Mouse (Mus musculus) limb, embryonic 15.5 days (tissue): ENCODE results near the gene Rcn1. TPM values are rescaled to one million over a fixed set of nuclear protein-coding genes. Genes with fewer than 3 reads are reported as not detected.

Source experiments
- ATAC-seq: fragments of 200-750 bp; cut with Nextera tagmentation; 2 replicates; pipeline ENCODE4 v1.8.0; 2017; ENCODE audit warnings: low read depth, moderate TSS enrichment; ENCODE audit not compliant: insufficient number of reproducible peaks, low FRiP score, low TSS enrichment
- H3K27ac ChIP-seq: fragments of 300-500 bp; sonication (generic); 2 replicates; pipeline ENCODE4 v1.5.1; 2015; ENCODE audit warnings: moderate library complexity, mild to moderate bottlenecking, inconsistent platforms
- H3K27me3 ChIP-seq: fragments of 300-500 bp; sonication (generic); 2 replicates; pipeline ENCODE4 v1.6.1; 2015; ENCODE audit warnings: inconsistent platforms
- H3K36me3 ChIP-seq: fragments of 300-500 bp; sonication (generic); 2 replicates; pipeline ENCODE4 v1.6.1; 2015; ENCODE audit warnings: inconsistent platforms
- H3K4me1 ChIP-seq: fragments of 300-500 bp; sonication (generic); 2 replicates; pipeline ENCODE4 v1.6.1; 2015; ENCODE audit warnings: inconsistent platforms
- H3K4me2 ChIP-seq: fragments of 300-500 bp; sonication (generic); 2 replicates; pipeline ENCODE4 v1.6.1; 2015; ENCODE audit warnings: mild to moderate bottlenecking, inconsistent platforms
- H3K4me3 ChIP-seq: fragments of 300-500 bp; sonication (generic); 2 replicates; pipeline ENCODE4 v1.5.1; 2015; ENCODE audit warnings: mild to moderate bottlenecking, inconsistent platforms
- H3K9ac ChIP-seq: fragments of 300-500 bp; sonication (generic); 2 replicates; pipeline ENCODE4 v1.6.1; 2015; ENCODE audit warnings: inconsistent platforms
- H3K9me3 ChIP-seq: fragments of 300-500 bp; sonication (generic); 2 replicates; pipeline ENCODE4 v1.6.1; 2016; ENCODE audit warnings: inconsistent platforms
- WGBS: fragments of 180-500 bp; shearing (Covaris S2); methylation state at CpG from one replicate; pipeline ENCODE4 v1.1.7; 2015; 5-methylcytosine and 5-hydroxymethylcytosine counted together
- polyA plus RNA-seq: library from polyadenylated mRNA; unstranded; fragments of >200 nt; fragmentation: Nextera tagmentation; extraction: Ambion mirVana; gene quantifications from 2 replicates; pipeline ENCODE4 v1.2.1, GENCODE M21; 2015

Rcn1 gene
- polyA plus RNA-seq, 1 experiment from 2014 or later, result 296 TPM

GRCm38 (mm10) chr2:105391414-105391784 lies 7.7 kb downstream of the Rcn1 start:
- H3K27me3 ChIP-seq, result no peaks in the 10 kb centered on the region
- H3K4me1 ChIP-seq, result peaks cover 10% of the 10 kb centered on the region
- no peak overlapping the region for H3K4me3 ChIP-seq
- peaks cover 81% of the 10 kb centered on the region for H3K36me3 ChIP-seq
- ATAC-seq, result no peak
- no peak overlapping the region for H3K27ac ChIP-seq
- 95% methylated on average over 4 of the region's 4 CpGs for WGBS
- no peak overlapping the region for H3K9ac ChIP-seq
- H3K4me2 ChIP-seq, result no peak overlapping the region
- no peaks in the 10 kb centered on the region for H3K9me3 ChIP-seq

- Histone ChIP-seq H3K36me3 (peaks cover 87% of the 10 kb centered on the region), H3K9me3 (no peaks in the 10 kb centered on the region), H3K4me1 (peaks cover 5% of the 10 kb centered on the region; the same call in 1 of the 2 replicates), H3K27ac (no peak overlapping the region), H3K27me3 (no peaks in the 10 kb centered on the region), H3K4me2 (no peak overlapping the region), H3K4me3 (no peak overlapping the region), H3K9ac (no peak overlapping the region)
- no peak for ATAC-seq
- 83% methylated on average over 6 of the region's 6 CpGs for WGBS
Measured at GRCm38 (mm10) chr2:105390653-105391413, 8.3 kb downstream of the Rcn1 start.

GRCm38 (mm10) chr2:105389007-105389890 lies 9.9 kb downstream of the Rcn1 start:
- no peak for ATAC-seq
- 87% methylated on average over 17 of the region's 17 CpGs for WGBS
- H3K4me3 ChIP-seq, result no peak overlapping the region
- H3K9me3 ChIP-seq, result no peaks in the 10 kb centered on the region
- no peak overlapping the region for H3K4me2 ChIP-seq
- H3K9ac ChIP-seq, result no peak overlapping the region
- H3K4me1 ChIP-seq, result no peaks in the 10 kb centered on the region
- H3K36me3 ChIP-seq, result peaks cover 95% of the 10 kb centered on the region
- no peak overlapping the region for H3K27ac ChIP-seq
- H3K27me3 ChIP-seq, result no peaks in the 10 kb centered on the region

- 0 out of 2 replicates have a peak, but pooled peaks cover 4% of the 10 kb centered on the region for H3K4me1 ChIP-seq
- no peak for ATAC-seq
- no peak overlapping the region for H3K4me3 ChIP-seq
- WGBS, result 79% methylated on average over 4 of the region's 4 CpGs
- no peaks in the 10 kb centered on the region for H3K27me3 ChIP-seq
- no peaks in the 10 kb centered on the region for H3K9me3 ChIP-seq
- H3K9ac ChIP-seq, result no peak overlapping the region
- no peak overlapping the region for H3K27ac ChIP-seq
- H3K4me2 ChIP-seq, result no peak overlapping the region
- peaks cover 68% of the 10 kb centered on the region for H3K36me3 ChIP-seq
Measured at GRCm38 (mm10) chr2:105386418-105386817, 12.7 kb downstream of the Rcn1 start.

- WGBS, result 75% methylated on average over 3 of the region's 3 CpGs
- H3K9ac ChIP-seq, result no peak overlapping the region
- H3K4me2 ChIP-seq, result no peak overlapping the region
- ATAC-seq, result no peak
- 0 out of 2 replicates have a peak, but pooled peaks cover 4% of the 10 kb centered on the region for H3K4me1 ChIP-seq
- peaks cover 54% of the 10 kb centered on the region for H3K36me3 ChIP-seq
- H3K4me3 ChIP-seq, result no peak overlapping the region
- no peaks in the 10 kb centered on the region for H3K9me3 ChIP-seq
- H3K27ac ChIP-seq, result no peak overlapping the region
- no peaks in the 10 kb centered on the region for H3K27me3 ChIP-seq
Measured at GRCm38 (mm10) chr2:105384998-105385397, 14.1 kb downstream of the Rcn1 start.

- no peaks in the 10 kb centered on the region for H3K27me3 ChIP-seq
- H3K36me3 ChIP-seq, result peaks cover 37% of the 10 kb centered on the region
- no peak for ATAC-seq
- 0 out of 2 replicates have a peak overlapping the region, but pooled peaks have one; percentile 17 for H3K27ac ChIP-seq
- no peak overlapping the region for H3K9ac ChIP-seq
- no peak overlapping the region for H3K4me2 ChIP-seq
- WGBS, result 46% methylated on average over 8 of the region's 8 CpGs
- 0 out of 2 replicates have a peak, but pooled peaks cover 4% of the 10 kb centered on the region for H3K4me1 ChIP-seq
- no peaks in the 10 kb centered on the region for H3K9me3 ChIP-seq
- H3K4me3 ChIP-seq, result no peak overlapping the region
Measured at GRCm38 (mm10) chr2:105383063-105383462, 16.1 kb downstream of the Rcn1 start.

- Histone ChIP-seq H3K4me2 (no peak overlapping the region), H3K27ac (no peak overlapping the region), H3K36me3 (peaks cover 15% of the 10 kb centered on the region), H3K4me1 (0 out of 2 replicates have a peak, but pooled peaks cover 4% of the 10 kb centered on the region), H3K4me3 (no peak overlapping the region), H3K9me3 (no peaks in the 10 kb centered on the region), H3K9ac (no peak overlapping the region), H3K27me3 (no peaks in the 10 kb centered on the region)
- WGBS, result 76% methylated on average over 3 of the region's 3 CpGs
- ATAC-seq, result no peak
Measured at GRCm38 (mm10) chr2:105380757-105381319, 18.3 kb downstream of the Rcn1 start.

GRCm38 (mm10) chr2:105379682-105380081 lies 19.4 kb downstream of the Rcn1 start:
- peaks cover 3% of the 10 kb centered on the region; the same call in 1 of the 2 replicates for H3K36me3 ChIP-seq
- H3K9ac ChIP-seq, result no peak overlapping the region
- ATAC-seq, result no peak
- H3K4me1 ChIP-seq, result 0 out of 2 replicates have a peak, but pooled peaks cover 4% of the 10 kb centered on the region
- no peak overlapping the region for H3K4me3 ChIP-seq
- H3K4me2 ChIP-seq, result no peak overlapping the region
- H3K9me3 ChIP-seq, result no peaks in the 10 kb centered on the region
- no peaks in the 10 kb centered on the region for H3K27me3 ChIP-seq
- WGBS, result 77% methylated on average over 1 of the region's 1 CpGs
- H3K27ac ChIP-seq, result no peak overlapping the region

GRCm38 (mm10) chr2:105375705-105376104 lies 23.4 kb downstream of the Rcn1 start:
- H3K36me3 ChIP-seq, result no peaks in the 10 kb centered on the region
- H3K4me3 ChIP-seq, result no peak overlapping the region
- peaks cover 1% of the 10 kb centered on the region; the same call in 1 of the 2 replicates for H3K4me1 ChIP-seq
- no peak overlapping the region for H3K4me2 ChIP-seq
- no peak for ATAC-seq
- no peaks in the 10 kb centered on the region for H3K27me3 ChIP-seq
- WGBS, result 59% methylated on average over 4 of the region's 4 CpGs
- H3K9ac ChIP-seq, result no peak overlapping the region
- peak overlapping the region; percentile 74 for H3K27ac ChIP-seq
- no peaks in the 10 kb centered on the region for H3K9me3 ChIP-seq

GRCm38 (mm10) chr2:105375261-105375660 lies 23.9 kb downstream of the Rcn1 start:
- H3K9ac ChIP-seq, result no peak overlapping the region
- H3K36me3 ChIP-seq, result no peaks in the 10 kb centered on the region
- ATAC-seq, result no peak
- WGBS, result 80% methylated on average over 7 of the region's 7 CpGs
- H3K4me3 ChIP-seq, result no peak overlapping the region
- H3K4me2 ChIP-seq, result no peak overlapping the region
- no peaks in the 10 kb centered on the region for H3K9me3 ChIP-seq
- peak overlapping the region; percentile 61; the same call in 1 of the 2 replicates for H3K27ac ChIP-seq
- H3K4me1 ChIP-seq, result peaks cover 6% of the 10 kb centered on the region; the same call in 1 of the 2 replicates
- H3K27me3 ChIP-seq, result no peaks in the 10 kb centered on the region

GRCm38 (mm10) chr2:105373658-105374057 lies 25.5 kb downstream of the Rcn1 start:
- Histone ChIP-seq H3K4me3 (no peak overlapping the region), H3K9me3 (no peaks in the 10 kb centered on the region), H3K4me2 (no peak overlapping the region), H3K27me3 (no peaks in the 10 kb centered on the region), H3K9ac (no peak overlapping the region), H3K4me1 (peaks cover 7% of the 10 kb centered on the region; the same call in 1 of the 2 replicates), H3K27ac (peak overlapping the region; percentile 47; the same call in 1 of the 2 replicates), H3K36me3 (no peaks in the 10 kb centered on the region)
- 73% methylated on average over 11 of the region's 11 CpGs for WGBS
- no peak for ATAC-seq
